8 mouse cellular contexts compared by ENCODE assay signal in genomic region chr11:67454874-67455526, GRCm38 (mm10). TPM values are rescaled to one million over a fixed set of nuclear protein-coding genes. Genes with fewer than 3 reads are reported as not detected.
A peak's percentile ranks its signal among the peaks of the same experiment; 100 is the strongest.
DNase-seq lines count a peak whose midpoint lies in the region; ATAC-seq lines count a peak whose summit lies in the region.

TSS of gene Gas7 (plus strand) at chr11:67455437.

- WGBS in heart, embryonic 11.5 days (ENCODE audit: insufficient replicate concordance), result under 1% methylated on average over 69 of the region's 78 CpGs
- 0% methylated on average over 67 of the region's 78 CpGs for WGBS in kidney, embryonic 16.5 days
- under 1% methylated on average over 60 of the region's 78 CpGs for WGBS in liver, embryonic 12.5 days (ENCODE audit: insufficient replicate concordance)

- H3K9me3 ChIP-seq in heart, embryonic 11.5 days (replicated peaks; ENCODE audit: control insufficient read depth, low read length), result no peaks in the 10 kb centered on the region
- no peaks in the 10 kb centered on the region for H3K9me3 ChIP-seq in kidney, embryonic 16.5 days (ENCODE audit: low read length)
- no peaks in the 10 kb centered on the region for H3K9me3 ChIP-seq in liver, embryonic 12.5 days (replicated peaks)

- H3K4me2 ChIP-seq in heart, embryonic 11.5 days, result peak within 1 kb of the TSS; percentile 97
- peak within 1 kb of the TSS; percentile 97 for H3K4me2 ChIP-seq in kidney, embryonic 16.5 days (replicated peaks; ENCODE audit: low read depth, low read length)
- H3K4me2 ChIP-seq in liver, embryonic 12.5 days, result peak within 1 kb of the TSS; percentile 82

- H3K4me3 ChIP-seq in heart, embryonic 11.5 days (ENCODE audit: low read depth, low read length), result peak within 1 kb of the TSS; percentile 82
- H3K4me3 ChIP-seq in kidney, embryonic 16.5 days (ENCODE audit: low read length), result peak within 1 kb of the TSS; percentile 73
- peak within 1 kb of the TSS; percentile 60 for H3K4me3 ChIP-seq in liver, embryonic 12.5 days

- peak; percentile 74 for ATAC-seq in heart, embryonic 11.5 days (replicated peaks; ENCODE audit: insufficient number of reproducible peaks, low FRiP score, low TSS enrichment)
- peak; percentile 91 for ATAC-seq in kidney, embryonic 16.5 days (ENCODE audit: low FRiP score, low TSS enrichment)
- ATAC-seq in liver, embryonic 12.5 days, result peak; percentile 65
- ATAC-seq in monocyte, adult 5-6 weeks (replicated peaks; ENCODE audit: insufficient number of reproducible peaks, low FRiP score, low TSS enrichment, poor library complexity, severe bottlenecking), result no peak

- peaks cover 10% of the 10 kb centered on the region for H3K4me1 ChIP-seq in heart, embryonic 11.5 days (ENCODE audit: control insufficient read depth, insufficient read depth, low read length)
- H3K4me1 ChIP-seq in kidney, embryonic 16.5 days (ENCODE audit: insufficient read depth, low read length), result peaks cover 9% of the 10 kb centered on the region
- H3K4me1 ChIP-seq in liver, embryonic 12.5 days, result peaks cover 9% of the 10 kb centered on the region; the same call in 1 of the 2 replicates

- no peak within 1 kb of the TSS for H3K27ac ChIP-seq in heart, embryonic 11.5 days (ENCODE audit: low read depth, low read length)
- H3K27ac ChIP-seq in kidney, embryonic 16.5 days (ENCODE audit: low read length), result peak within 1 kb of the TSS; percentile 45; the same call in 1 of the 2 replicates
- no peak within 1 kb of the TSS for H3K27ac ChIP-seq in liver, embryonic 12.5 days

- H3K36me3 ChIP-seq in heart, embryonic 11.5 days (ENCODE audit: control insufficient read depth, insufficient read depth, low read length), result no peaks in the 10 kb centered on the region
- no peaks in the 10 kb centered on the region for H3K36me3 ChIP-seq in kidney, embryonic 16.5 days (ENCODE audit: insufficient read depth, low read length)
- no peaks in the 10 kb centered on the region for H3K36me3 ChIP-seq in liver, embryonic 12.5 days

- H3K9ac ChIP-seq in heart, embryonic 11.5 days (ENCODE audit: low read depth, low read length), result peak within 1 kb of the TSS; percentile 66
- H3K9ac ChIP-seq in kidney, embryonic 16.5 days (replicated peaks; ENCODE audit: low read length), result peak within 1 kb of the TSS; percentile 84
- peak within 1 kb of the TSS; percentile 31; the same call in 1 of the 2 replicates for H3K9ac ChIP-seq in liver, embryonic 12.5 days

- H3K27me3 ChIP-seq in heart, embryonic 11.5 days (ENCODE audit: control insufficient read depth, insufficient read depth, low read length), result 0 out of 2 replicates have a peak, but pooled peaks cover 3% of the 10 kb centered on the region
- H3K27me3 ChIP-seq in kidney, embryonic 16.5 days (ENCODE audit: insufficient read depth, low read length), result no peaks in the 10 kb centered on the region
- H3K27me3 ChIP-seq in liver, embryonic 12.5 days (replicated peaks), result peaks cover 62% of the 10 kb centered on the region

- DNase-seq in right cerebral cortex, postnatal 10 days (ENCODE audit: low spot score in 2 of 2), result peak; percentile 51 to 62
- DNase-seq in right cerebral cortex, adult 18-20 months, result no peak
- peak; percentile 67 for DNase-seq in embryo, embryonic 9.5 days (ENCODE audit: extremely low spot score)
- peak; percentile 40 for DNase-seq in urinary bladder, postnatal 25 days (ENCODE audit: low spot score)

RNA-seq across cellular contexts. Expression of gene Gas7, which starts in this region (rescaled TPM):
- polyA plus RNA-seq in heart, embryonic 11.5 days (2014; fragmentation: Nextera tagmentation; extraction: Ambion mirVana), result 5.3 and 5.4 TPM in 2 replicates
- 11.2 and 12.3 TPM in 2 replicates for polyA plus RNA-seq in kidney, embryonic 16.5 days (2015; fragmentation: Nextera tagmentation; extraction: Ambion mirVana)
- polyA plus RNA-seq in liver, embryonic 12.5 days (2016; fragmentation: Nextera tagmentation; extraction: Ambion mirVana), result 1.8 and 2.1 TPM in 2 replicates
- total RNA-seq in monocyte, adult 5-6 weeks (2017), result 12.4 to 34.6 TPM (median 19.5 TPM) in 3 replicates

Comparison
In these comparisons a context has a peak if more than half of its experiments do, and no peak if none do; other contexts are left out.
1. H3K9ac ChIP-seq: peak in every context shown above with its lines; median percentile 84 in kidney, embryonic 16.5 days; 66 in heart, embryonic 11.5 days; 31 in liver, embryonic 12.5 days.